Mouse (Mus musculus): ENCODE results near the gene Mageb4. TPM values are rescaled to one million over a fixed set of nuclear protein-coding genes. Genes with fewer than 3 reads are reported as not detected.
"Not testable (repeated sequence)": the region's sequence is repeated elsewhere in the genome, so short reads cannot be mapped to it uniquely, and the experiment has no call there.

Mageb4 gene
- not detected in 2 replicates for polyA plus RNA-seq (2015; fragmentation: Nextera tagmentation; extraction: Ambion mirVana)

DNA sequence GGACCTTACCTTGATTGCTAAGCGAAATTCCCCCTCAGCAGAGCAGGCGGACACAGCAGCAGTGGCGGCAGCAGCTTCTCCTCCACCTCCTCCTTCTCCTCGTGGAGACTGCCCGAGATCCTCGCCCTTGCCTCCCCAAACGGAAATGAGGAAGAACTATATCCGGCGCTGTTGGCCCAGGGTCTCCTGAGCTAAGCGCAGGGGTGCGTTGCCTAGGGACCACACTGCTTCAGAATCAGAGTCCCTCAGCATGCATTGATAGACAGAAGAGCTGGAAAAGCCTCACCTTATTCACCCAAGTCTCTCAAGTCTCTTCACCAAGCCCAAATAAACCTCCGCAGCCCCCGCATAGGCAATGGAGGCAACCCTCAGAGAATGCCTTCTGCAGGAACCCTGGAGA, at the start of gene Mageb4:
TSS of gene Mageb4 (minus strand) at position 101 of the 400 bp plus-strand sequence.
- not testable (repeated sequence) for ATAC-seq (ENCODE audit: insufficient read depth, low FRiP score, low read depth); H3K9ac ChIP-seq; H3K9me3 ChIP-seq; H3K4me3 ChIP-seq (replicated peaks); H3K27ac ChIP-seq; H3K36me3 ChIP-seq; H3K27me3 ChIP-seq (replicated peaks); H3K4me1 ChIP-seq; H3K4me2 ChIP-seq
- WGBS: no CpG with 5 or more reads among the region's 13 CpGs

DNA sequence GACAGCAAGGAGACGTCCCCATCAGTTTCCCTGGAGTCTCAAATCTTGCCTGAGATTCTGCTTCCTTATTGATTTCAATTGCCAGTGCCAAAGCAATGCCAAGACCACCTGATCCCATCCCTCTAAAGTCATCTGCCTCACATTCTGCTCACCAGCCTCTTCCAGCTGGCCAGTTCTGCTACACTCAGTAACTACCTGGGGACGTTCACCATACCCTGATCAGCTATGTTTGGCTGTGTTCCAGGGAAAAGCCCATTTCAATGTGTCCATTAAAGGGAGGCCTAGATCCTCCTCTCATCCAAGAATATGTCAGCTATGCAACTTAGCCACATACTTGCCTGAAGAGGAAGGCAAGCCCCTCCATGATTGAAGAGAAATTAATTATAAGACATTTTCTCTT, 20.3 kb downstream of the Mageb4 start:
- not testable (repeated sequence) for H3K27ac ChIP-seq; H3K36me3 ChIP-seq; ATAC-seq (ENCODE audit: insufficient read depth, low FRiP score, low read depth); H3K27me3 ChIP-seq (replicated peaks); H3K9me3 ChIP-seq; H3K4me3 ChIP-seq (replicated peaks); H3K9ac ChIP-seq; H3K4me2 ChIP-seq; H3K4me1 ChIP-seq
- WGBS: 44% methylated on average over 1 of the region's 2 CpGs

GRCm38 (mm10) chrX:86245950-86246349, 58.9 kb downstream of the Mageb4 start:
- H3K36me3 ChIP-seq; H3K4me2 ChIP-seq; H3K4me3 ChIP-seq (replicated peaks); H3K27me3 ChIP-seq (replicated peaks); ATAC-seq (ENCODE audit: insufficient read depth, low FRiP score, low read depth); H3K4me1 ChIP-seq; H3K9me3 ChIP-seq; H3K9ac ChIP-seq; H3K27ac ChIP-seq: not testable (repeated sequence)
- no CpG with 5 or more reads among the region's 1 CpGs for WGBS

GRCm38 (mm10) chrX:86237246-86237645, 67.6 kb downstream of the Mageb4 start:
- WGBS: 88% methylated on average over 1 of the region's 1 CpGs
- Histone ChIP-seq H3K4me2 (no peak overlapping the region), H3K9me3 (no peaks in the 10 kb centered on the region), H3K27me3 (replicated peaks) (no peaks in the 10 kb centered on the region), H3K36me3 (no peaks in the 10 kb centered on the region), H3K27ac (no peak overlapping the region), H3K4me3 (replicated peaks) (no peak overlapping the region), H3K9ac (no peak overlapping the region), H3K4me1 (no peaks in the 10 kb centered on the region)
- ATAC-seq (ENCODE audit: insufficient read depth, low FRiP score, low read depth): no peak

Other genes with a start within 250 kb of the Mageb4 start
- gene Nr0b1, start 113.3 kb downstream of the Mageb4 start, polyA plus RNA-seq (2015; fragmentation: Nextera tagmentation; extraction: Ambion mirVana): 0.28 and 0.53 TPM in 2 replicates